Mouse (Mus musculus): ENCODE measurements around the gene Ptprd. TPM values are rescaled to one million over a fixed set of nuclear protein-coding genes. Genes with fewer than 3 reads are reported as not detected.

Ptprd gene
- polyA plus RNA-seq, 1 experiment from 2014 or later: 14.5 TPM

GRCm38 (mm10) chr4:76451019-76451552 is 1760.7 kb downstream of the Ptprd start:
- Histone ChIP-seq H3K4me1 (replicated peaks; ENCODE audit: insufficient read depth, low read length) (no peaks in the 10 kb centered on the region), H3K27ac (no peak overlapping the region), H3K9me3 (replicated peaks; ENCODE audit: low read length) (no peaks in the 10 kb centered on the region), H3K4me3 (replicated peaks; ENCODE audit: low read depth, low read length) (peak overlapping the region; percentile 75), H3K36me3 (ENCODE audit: insufficient read depth, low read length) (no peaks in the 10 kb centered on the region), H3K4me2 (ENCODE audit: low read length) (peak overlapping the region; percentile 94), H3K27me3 (ENCODE audit: insufficient read depth, low read length) (no peaks in the 10 kb centered on the region), H3K9ac (ENCODE audit: low read depth, low read length) (no peak overlapping the region)
- WGBS: 31% methylated on average over 8 of the region's 8 CpGs
- no peak for TF ChIP-seq CTCF (IDR thresholded peaks at IDR 0.05; ENCODE audit: low read depth)
- DNase-seq (ENCODE audit: low spot score): peak; percentile 54
- ATAC-seq (replicated peaks; ENCODE audit: low FRiP score, low read depth): no peak

- TF ChIP-seq CTCF (IDR thresholded peaks at IDR 0.05; ENCODE audit: low read depth): no peak
- H3K4me2 ChIP-seq (ENCODE audit: low read length): peak overlapping the region; percentile 94
- no peaks in the 10 kb centered on the region for H3K9me3 ChIP-seq (replicated peaks; ENCODE audit: low read length)
- H3K36me3 ChIP-seq (ENCODE audit: insufficient read depth, low read length): no peaks in the 10 kb centered on the region
- DNase-seq (ENCODE audit: low spot score) (peak; percentile 74), ATAC-seq (replicated peaks; ENCODE audit: low FRiP score, low read depth) (peak; percentile 72)
- under 1% methylated on average over 32 of the region's 34 CpGs for WGBS
- no peaks in the 10 kb centered on the region for H3K4me1 ChIP-seq (replicated peaks; ENCODE audit: insufficient read depth, low read length)
- H3K4me3 ChIP-seq (replicated peaks; ENCODE audit: low read depth, low read length): peak overlapping the region; percentile 75
- H3K9ac ChIP-seq (ENCODE audit: low read depth, low read length): peak overlapping the region; percentile 87
- peak overlapping the region; percentile 90 for H3K27ac ChIP-seq
- no peaks in the 10 kb centered on the region for H3K27me3 ChIP-seq (ENCODE audit: insufficient read depth, low read length)
Measured at GRCm38 (mm10) chr4:76450351-76451018, 1761.3 kb downstream of the Ptprd start.

- 1% methylated on average over 57 of the region's 99 CpGs for WGBS
- peak; percentile 83 for DNase-seq (ENCODE audit: low spot score)
- peak overlapping the region; percentile 87 for H3K9ac ChIP-seq (ENCODE audit: low read depth, low read length)
- H3K27ac ChIP-seq: peak overlapping the region; percentile 90
- no peaks in the 10 kb centered on the region for H3K36me3 ChIP-seq (ENCODE audit: insufficient read depth, low read length)
- H3K27me3 ChIP-seq (ENCODE audit: insufficient read depth, low read length): no peaks in the 10 kb centered on the region
- H3K4me1 ChIP-seq (replicated peaks; ENCODE audit: insufficient read depth, low read length): no peaks in the 10 kb centered on the region
- no peaks in the 10 kb centered on the region for H3K9me3 ChIP-seq (replicated peaks; ENCODE audit: low read length)
- no peak for TF ChIP-seq CTCF (IDR thresholded peaks at IDR 0.05; ENCODE audit: low read depth)
- peak; percentile 86 for ATAC-seq (replicated peaks; ENCODE audit: low FRiP score, low read depth)
- peak overlapping the region; percentile 94 for H3K4me2 ChIP-seq (ENCODE audit: low read length)
- H3K4me3 ChIP-seq (replicated peaks; ENCODE audit: low read depth, low read length): peak overlapping the region; percentile 75
Measured at GRCm38 (mm10) chr4:76449466-76450350, 1762.1 kb downstream of the Ptprd start.

GRCm38 (mm10) chr4:76448678-76449465 is 1762.9 kb downstream of the Ptprd start:
- DNase-seq (ENCODE audit: low spot score): peak; percentile 61
- under 1% methylated on average over 24 of the region's 24 CpGs for WGBS

GRCm38 (mm10) chr4:76447396-76447795 is 1764.4 kb downstream of the Ptprd start:
- Histone ChIP-seq H3K9me3 (replicated peaks; ENCODE audit: low read length) (no peaks in the 10 kb centered on the region), H3K4me3 (replicated peaks; ENCODE audit: low read depth, low read length) (no peak overlapping the region), H3K36me3 (ENCODE audit: insufficient read depth, low read length) (no peaks in the 10 kb centered on the region), H3K4me1 (replicated peaks; ENCODE audit: insufficient read depth, low read length) (no peaks in the 10 kb centered on the region), H3K9ac (ENCODE audit: low read depth, low read length) (no peak overlapping the region), H3K4me2 (ENCODE audit: low read length) (peak overlapping the region; percentile 94; the same call in 1 of the 2 replicates), H3K27me3 (ENCODE audit: insufficient read depth, low read length) (no peaks in the 10 kb centered on the region), H3K27ac (no peak overlapping the region)
- DNase-seq (ENCODE audit: low spot score) (peak; percentile 93), ATAC-seq (replicated peaks; ENCODE audit: low FRiP score, low read depth) (no peak)
- TF ChIP-seq CTCF (IDR thresholded peaks at IDR 0.05; ENCODE audit: low read depth): peak; percentile 72

More at GRCm38 (mm10) chr4:76448678-76449465, 1762.9 kb downstream of the Ptprd start:
- H3K4me2 ChIP-seq (ENCODE audit: low read length): peak overlapping the region; percentile 94
- peak overlapping the region; percentile 90 for H3K27ac ChIP-seq
- no peaks in the 10 kb centered on the region for H3K4me1 ChIP-seq (replicated peaks; ENCODE audit: insufficient read depth, low read length)
- peak overlapping the region; percentile 75 for H3K4me3 ChIP-seq (replicated peaks; ENCODE audit: low read depth, low read length)
- no peak for ATAC-seq (replicated peaks; ENCODE audit: low FRiP score, low read depth)
- H3K9ac ChIP-seq (ENCODE audit: low read depth, low read length): peak overlapping the region; percentile 87
- no peaks in the 10 kb centered on the region for H3K36me3 ChIP-seq (ENCODE audit: insufficient read depth, low read length)
- no peak for TF ChIP-seq CTCF (IDR thresholded peaks at IDR 0.05; ENCODE audit: low read depth)
- no peaks in the 10 kb centered on the region for H3K27me3 ChIP-seq (ENCODE audit: insufficient read depth, low read length)
- no peaks in the 10 kb centered on the region for H3K9me3 ChIP-seq (replicated peaks; ENCODE audit: low read length)
